Mouse (Mus musculus) lung, embryonic 14.5 days (tissue): ENCODE measurements at regions not wholly inside any gene's neighbourhood (a gene's known extent, or its start where the extent isn't known, plus 50 kb on each side); places are given as distances from the start of the nearest gene placed in this dataset.

Experiments
- ATAC-seq: fragments of 200-750 bp; cut with Nextera tagmentation; 2 replicates; pipeline ENCODE4 v1.8.0; 2017; ENCODE audit warnings: mild to moderate bottlenecking, moderate TSS enrichment, moderate library complexity; ENCODE audit not compliant: insufficient read depth
- DNase-seq: peaks from one replicate; pipeline ENCODE4 v3.0.0-alpha.2; 2015
- H3K27ac ChIP-seq: fragments of 300-500 bp; sonication (generic); 2 replicates; pipeline ENCODE4 v1.5.1; 2014; ENCODE audit warnings: low read depth, mild to moderate bottlenecking, moderate library complexity
- H3K27me3 ChIP-seq: fragments of 300-500 bp; sonication (generic); 2 replicates; pipeline ENCODE4 v1.6.1; 2014; ENCODE audit warnings: low read length, control low read depth; ENCODE audit not compliant: insufficient read depth
- H3K36me3 ChIP-seq: fragments of 300-500 bp; sonication (generic); 2 replicates; pipeline ENCODE4 v1.6.1; 2014; ENCODE audit warnings: control low read depth; ENCODE audit not compliant: insufficient read depth
- H3K4me1 ChIP-seq: fragments of 300-500 bp; sonication (generic); 2 replicates; pipeline ENCODE4 v1.6.1; 2014; ENCODE audit warnings: antibody characterized with exemption, control low read depth; ENCODE audit not compliant: insufficient read depth
- H3K4me2 ChIP-seq: fragments of 300-500 bp; sonication (generic); 2 replicates; pipeline ENCODE4 v1.6.1; 2014; ENCODE audit warnings: mild to moderate bottlenecking
- H3K4me3 ChIP-seq: fragments of 300-500 bp; sonication (generic); 2 replicates; pipeline ENCODE4 v1.5.1; 2014; ENCODE audit warnings: low read depth, low read length
- H3K9ac ChIP-seq: fragments of 300-500 bp; sonication (generic); 2 replicates; pipeline ENCODE4 v1.6.1; 2014
- H3K9me3 ChIP-seq: fragments of 300-500 bp; sonication (generic); 2 replicates; pipeline ENCODE4 v1.6.1; 2016; ENCODE audit warnings: low read depth, low read length, control low read depth
- CTCF ChIP-seq: IDR thresholded peaks from 2 replicates; pipeline ENCODE4 v1.5.1; 2016; ENCODE audit warnings: antibody characterized with exemption, low read depth
- WGBS: fragments of 180-500 bp; shearing (Covaris S2); extraction: QIAGEN DNeasy Blood & Tissue Kit; methylation state at CpG from one replicate; pipeline ENCODE4 v1.1.7; 2014; 5-methylcytosine and 5-hydroxymethylcytosine counted together

- no peak for TF ChIP-seq CTCF
- ATAC-seq = no peak
Measured at GRCm38 (mm10) chr17:16516173-16516572, 547.7 kb upstream of the Zfp960 start.

DNA sequence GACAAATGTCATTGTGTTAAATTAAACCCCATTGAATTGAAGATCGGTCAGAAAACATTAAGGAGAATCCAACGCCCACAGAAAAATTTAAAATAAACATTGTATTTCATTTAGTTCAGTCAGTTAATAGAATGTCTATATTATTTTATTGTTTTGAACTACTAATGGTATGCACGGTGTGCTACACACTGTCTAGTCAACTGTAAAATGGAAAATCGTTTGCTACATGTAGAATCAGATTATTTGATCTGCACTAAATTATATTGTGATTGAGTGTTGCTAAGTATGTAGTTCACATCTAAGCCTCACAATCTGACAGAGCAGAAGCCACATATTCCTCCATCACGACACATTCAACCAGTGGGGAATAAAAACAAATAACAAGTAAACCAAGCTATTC is 570.0 kb upstream of the Zfp960 start:
- WGBS = 77% methylated on average over 5 of the region's 5 CpGs
- H3K27me3 ChIP-seq = no peaks in the 10 kb centered on the region
- no peak for TF ChIP-seq CTCF
- no peak overlapping the region for H3K27ac ChIP-seq
- no peaks in the 10 kb centered on the region for H3K9me3 ChIP-seq
- no peak overlapping the region for H3K9ac ChIP-seq
- no peak for DNase-seq
- no peak overlapping the region for H3K4me2 ChIP-seq
- no peak for ATAC-seq
- no peaks in the 10 kb centered on the region for H3K36me3 ChIP-seq
- no peak overlapping the region for H3K4me3 ChIP-seq
- H3K4me1 ChIP-seq = no peaks in the 10 kb centered on the region

More at GRCm38 (mm10) chr17:16516173-16516572, 547.7 kb upstream of the Zfp960 start:
- Histone ChIP-seq H3K36me3 (no peaks in the 10 kb centered on the region), H3K27me3 (no peaks in the 10 kb centered on the region), H3K27ac (no peak overlapping the region), H3K9ac (no peak overlapping the region), H3K4me2 (no peak overlapping the region), H3K4me1 (no peaks in the 10 kb centered on the region), H3K4me3 (no peak overlapping the region), H3K9me3 (no peaks in the 10 kb centered on the region)
- no peak for DNase-seq

- Histone ChIP-seq H3K4me3 (no peak overlapping the region), H3K4me2 (no peak overlapping the region), H3K36me3 (no peaks in the 10 kb centered on the region), H3K9me3 (no peaks in the 10 kb centered on the region), H3K27ac (no peak overlapping the region), H3K9ac (no peak overlapping the region), H3K27me3 (no peaks in the 10 kb centered on the region), H3K4me1 (no peaks in the 10 kb centered on the region)
- no peak for ATAC-seq
- TF ChIP-seq CTCF = no peak
- 83% methylated on average over 2 of the region's 2 CpGs for WGBS
- DNase-seq = no peak
Measured at GRCm38 (mm10) chr17:16493546-16493945, 570.4 kb upstream of the Zfp960 start.

GRCm38 (mm10) chr17:16492551-16492950 is 571.4 kb upstream of the Zfp960 start:
- no peak for DNase-seq
- ATAC-seq = no peak
- WGBS = 85% methylated on average over 4 of the region's 4 CpGs
- TF ChIP-seq CTCF = no peak
- Histone ChIP-seq H3K4me3 (no peak overlapping the region), H3K27me3 (no peaks in the 10 kb centered on the region), H3K9ac (no peak overlapping the region), H3K9me3 (no peaks in the 10 kb centered on the region), H3K4me1 (no peaks in the 10 kb centered on the region), H3K4me2 (no peak overlapping the region), H3K27ac (no peak overlapping the region), H3K36me3 (no peaks in the 10 kb centered on the region)

DNA sequence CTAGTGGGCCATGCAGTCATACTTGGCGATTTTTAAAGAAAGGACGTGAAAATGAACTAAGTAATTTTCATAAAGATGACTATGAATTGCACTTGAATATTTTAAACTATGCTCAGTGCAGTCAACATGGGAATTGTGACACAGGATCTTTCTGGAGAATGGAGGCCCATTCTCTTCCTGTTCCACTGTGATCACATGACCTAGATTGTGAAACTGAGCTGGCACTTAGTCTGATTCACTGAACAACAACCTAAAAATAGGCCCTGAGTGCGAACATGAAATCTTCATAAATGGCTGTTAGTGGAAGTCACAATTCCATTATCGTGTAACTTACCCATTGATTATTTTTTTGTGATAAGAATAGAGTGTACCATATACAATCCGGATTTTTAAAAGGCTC is 577.6 kb upstream of the Zfp960 start:
- WGBS = 74% methylated on average over 5 of the region's 5 CpGs
- Histone ChIP-seq H3K27me3 (no peaks in the 10 kb centered on the region), H3K9me3 (no peaks in the 10 kb centered on the region), H3K4me2 (no peak overlapping the region), H3K9ac (no peak overlapping the region), H3K36me3 (no peaks in the 10 kb centered on the region), H3K4me1 (no peaks in the 10 kb centered on the region), H3K27ac (no peak overlapping the region), H3K4me3 (no peak overlapping the region)
- DNase-seq (no peak), ATAC-seq (no peak)
- TF ChIP-seq CTCF = no peak

- no peak overlapping the region for H3K27ac ChIP-seq
- no peak for DNase-seq
- no peaks in the 10 kb centered on the region for H3K9me3 ChIP-seq
- H3K4me3 ChIP-seq = no peak overlapping the region
- no peak for TF ChIP-seq CTCF
- 65% methylated on average over 2 of the region's 2 CpGs for WGBS
- no peak overlapping the region for H3K9ac ChIP-seq
- no peaks in the 10 kb centered on the region for H3K36me3 ChIP-seq
- ATAC-seq = no peak
- no peak overlapping the region for H3K4me2 ChIP-seq
- H3K27me3 ChIP-seq = no peaks in the 10 kb centered on the region
- no peaks in the 10 kb centered on the region for H3K4me1 ChIP-seq
Measured at GRCm38 (mm10) chr17:16483976-16484375, 579.9 kb upstream of the Zfp960 start.

DNA sequence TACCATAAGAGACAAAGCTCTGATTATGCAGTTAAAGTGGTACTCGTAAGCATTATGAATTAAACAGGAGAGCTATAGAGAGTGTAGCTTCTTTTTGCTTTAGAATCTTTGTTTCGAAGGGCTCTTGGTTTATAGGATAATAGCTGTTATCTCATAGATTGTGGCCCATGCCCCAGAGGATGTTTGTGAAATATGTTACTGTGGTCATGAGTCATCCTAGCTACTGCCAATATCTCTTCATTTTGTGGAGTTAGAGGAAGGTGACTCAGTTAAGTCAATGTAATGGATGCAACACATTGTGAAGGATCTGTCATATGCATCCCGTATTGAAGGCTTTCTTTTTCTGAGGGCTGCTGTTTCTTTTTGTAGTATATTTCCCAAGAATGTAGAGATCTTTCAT is 582.2 kb upstream of the Zfp960 start:
- Histone ChIP-seq H3K36me3 (no peaks in the 10 kb centered on the region), H3K4me2 (no peak overlapping the region), H3K4me3 (no peak overlapping the region), H3K27ac (no peak overlapping the region), H3K9me3 (no peaks in the 10 kb centered on the region), H3K9ac (no peak overlapping the region), H3K4me1 (no peaks in the 10 kb centered on the region), H3K27me3 (no peaks in the 10 kb centered on the region)
- WGBS = 87% methylated on average over 3 of the region's 3 CpGs
- TF ChIP-seq CTCF = no peak
- ATAC-seq = no peak
- DNase-seq = no peak

- TF ChIP-seq CTCF = no peak
- DNase-seq (no peak), ATAC-seq (no peak)
- no peaks in the 10 kb centered on the region for H3K27me3 ChIP-seq
- no peaks in the 10 kb centered on the region for H3K4me1 ChIP-seq
- no peak overlapping the region for H3K4me2 ChIP-seq
- no peak overlapping the region for H3K27ac ChIP-seq
- no peak overlapping the region for H3K4me3 ChIP-seq
- H3K9ac ChIP-seq = no peak overlapping the region
- H3K9me3 ChIP-seq = no peaks in the 10 kb centered on the region
- no peaks in the 10 kb centered on the region for H3K36me3 ChIP-seq
- WGBS = 58% methylated on average over 1 of the region's 1 CpGs
Measured at GRCm38 (mm10) chr17:16480579-16480978, 583.3 kb upstream of the Zfp960 start.
